Mouse (Mus musculus) left cerebral cortex, postnatal 25 days (tissue): Measurements from ENCODE around the gene Gm5426. TPM values are rescaled to one million over a fixed set of nuclear protein-coding genes. Genes with fewer than 3 reads are reported as not detected.

ENCODE experiments used
- DNase-seq, 2 experiments: peaks; one replicate each; pipeline ENCODE4 v3.0.0; 2022; ENCODE audit warnings: low spot score in 2 of 2, mixed read lengths in 1 of 2
- intact Hi-C: fragments of 180-260 bp; cut with DNase I; formaldehyde crosslinking; loops from one replicate; pipeline ENCODE4 v1.15.1; 2025
- microRNA-seq, 2 experiments: library from miRNA; unstranded; fragments of <30 nt; microRNA quantifications; one replicate each; pipeline ENCODE4 v1.2.0; 2022
- total RNA-seq, 2 experiments: library from RNA; stranded (reverse); gene quantifications; 2 replicates each; pipeline ENCODE4 v1.2.3; 2021

The Gm5426 gene
- total RNA-seq, 2 experiments from 2014 or later: not detected

GRCm38 (mm10) chr10:96185026-96185425 lies 48.6 kb downstream of the Gm5426 start:
- intact Hi-C loops: no loop called here
- no peak for DNase-seq

GRCm38 (mm10) chr10:96185601-96186000 lies 49.2 kb downstream of the Gm5426 start:
- DNase-seq: no peak
- intact Hi-C loops: no loop called here

Small RNA genes within 50 kb of the gene (microRNA-seq; reads per million reads assigned to microRNA genes)
- 0 reads per million in 2 experiments for gene Gm22913

Other genes starting within 250 kb of the Gm5426 start
- 10 to 100 TPM; 32.1 to 34.1 TPM for gene Eea1, start 196.0 kb upstream of the Gm5426 start, total RNA-seq